Mouse (Mus musculus) spleen, adult 12 weeks (tissue): Measurements from ENCODE around the gene Gm14744.
"Not testable (repeated sequence)": the region's sequence is repeated elsewhere in the genome, so short reads cannot be mapped to it uniquely, and the experiment has no call there.

Experiments
- DNase-seq: peaks from one replicate; pipeline ENCODE4 v3.0.0; 2022; ENCODE audit warnings: low spot score

Gene Gm14744

DNA sequence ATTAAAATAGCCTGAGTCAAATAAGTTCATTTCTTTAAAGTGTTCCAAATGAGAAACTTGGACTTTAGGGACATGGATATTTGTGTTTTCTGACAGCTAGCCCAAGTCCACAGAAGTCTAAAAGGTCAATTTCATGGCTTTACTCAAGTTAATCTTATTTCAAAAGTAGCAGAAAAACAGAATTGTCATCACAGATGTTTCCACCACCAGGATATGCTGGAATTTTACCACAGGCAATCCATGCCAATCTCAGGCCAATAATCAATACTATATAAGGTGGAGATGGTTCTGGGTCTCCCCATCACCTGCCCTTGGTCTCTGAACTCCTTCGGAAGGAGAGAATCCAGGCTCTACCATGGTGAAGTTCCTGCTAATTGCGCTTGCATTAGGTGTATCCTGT lies at the start of gene Gm14744:
Gene Gm14744, plus strand, starts transcription at position 301 of the 400 bp plus-strand sequence.
- DNase-seq, result not testable (repeated sequence)

DNA sequence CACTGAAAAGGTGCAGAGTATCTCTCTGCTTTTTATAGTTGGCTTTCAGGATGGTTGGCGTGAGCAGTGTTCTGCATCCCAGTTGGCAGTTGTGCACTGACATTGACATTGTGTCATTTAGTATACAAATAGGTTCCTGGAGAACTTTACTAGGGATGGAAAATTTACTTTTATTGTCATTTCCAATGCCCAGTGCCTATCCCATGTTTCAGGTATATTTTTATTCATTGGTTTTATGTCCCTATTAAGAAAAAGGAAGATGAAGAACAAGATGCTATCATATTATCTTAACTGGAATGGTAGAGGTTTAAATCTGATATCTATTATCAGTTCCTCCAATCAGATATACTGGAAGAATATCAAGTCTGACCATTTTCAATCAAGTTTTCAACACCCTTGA lies 11.0 kb upstream of the Gm14744 start, which contains the start of gene Pbsn:
Gene Pbsn, minus strand, starts transcription at position 101 of the 400 bp plus-strand sequence.
- DNase-seq, result no peak

DNA sequence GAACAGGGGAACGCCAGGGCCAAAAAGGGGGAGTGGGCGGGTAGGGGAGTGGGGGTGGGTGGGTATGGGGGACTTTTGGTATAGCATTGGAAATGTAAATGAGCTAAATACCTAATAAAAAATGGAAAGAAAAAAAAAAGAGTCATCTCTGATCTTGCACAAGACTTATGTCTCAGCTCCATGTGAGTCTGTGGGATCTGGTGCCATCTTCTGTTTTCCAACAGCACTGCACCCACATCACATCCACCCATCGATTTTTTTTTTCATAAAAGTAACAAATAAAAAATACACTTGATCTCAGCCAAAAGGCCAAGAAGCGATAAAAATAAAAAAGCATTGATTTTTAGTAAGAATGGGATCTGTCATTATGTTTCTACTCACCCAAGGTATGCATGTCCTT lies 15.5 kb downstream of the Gm14744 start:
- DNase-seq, result not testable (repeated sequence)
